Mouse (Mus musculus) erythroblast, embryonic 14.5 days (primary cell): ENCODE measurements at regions not wholly inside any gene's neighbourhood (a gene's known extent, or its start where the extent isn't known, plus 50 kb on each side); places are given as distances from the start of the nearest gene placed in this dataset.

Source experiments
- H3K27me3 ChIP-seq: 2 replicates; pipeline ENCODE4 v1.6.1; 2012; ENCODE audit warnings: inconsistent platforms; ENCODE audit not compliant: control insufficient read depth
- H3K36me3 ChIP-seq: 2 replicates; pipeline ENCODE4 v1.6.1; 2012; ENCODE audit warnings: mild to moderate bottlenecking, inconsistent platforms; ENCODE audit not compliant: control insufficient read depth
- H3K4me1 ChIP-seq: 2 replicates; pipeline ENCODE4 v1.6.1; 2012; ENCODE audit warnings: inconsistent platforms; ENCODE audit not compliant: control insufficient read depth
- H3K4me3 ChIP-seq: replicated peaks from 2 replicates; pipeline ENCODE3; 2012; ENCODE audit warnings: moderate library complexity, mild to moderate bottlenecking, inconsistent platforms
- H3K9me3 ChIP-seq: 2 replicates; pipeline ENCODE4 v1.6.1; 2012; ENCODE audit warnings: low read length, inconsistent platforms, mixed read lengths; ENCODE audit not compliant: control insufficient read depth
- GATA1 ChIP-seq: IDR thresholded peaks from 2 replicates; pipeline ENCODE4 v1.6.1; 2012; ENCODE audit warnings: low read length, inconsistent platforms, mixed read lengths
- TAL1 ChIP-seq: IDR thresholded peaks from 3 replicates; pipeline ENCODE4 v1.6.1; 2012; ENCODE audit warnings: low read length, inconsistent platforms, mixed read lengths

DNA sequence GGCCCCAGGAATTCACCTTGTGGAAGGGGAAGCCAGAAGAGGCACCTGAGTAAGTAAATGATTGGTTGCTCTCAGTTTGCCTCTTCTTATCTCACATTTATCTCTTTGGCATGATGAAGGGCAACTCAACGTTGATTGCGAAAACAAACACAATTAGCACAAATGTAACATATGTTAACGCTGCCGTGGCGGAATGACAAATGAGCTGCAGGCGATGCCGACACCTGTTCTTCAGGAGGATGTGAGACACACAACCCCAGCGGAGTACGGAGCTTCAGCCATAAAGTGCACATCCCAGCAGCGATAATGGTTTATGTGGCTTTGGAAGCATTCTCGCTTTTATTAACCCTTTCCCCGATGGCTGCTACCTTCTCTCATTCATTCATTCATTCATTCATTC, 134.7 kb downstream of the Gm11146 start:
- Histone ChIP-seq H3K9me3 (peaks cover 7% of the 10 kb centered on the region), H3K4me1 (no peaks in the 10 kb centered on the region), H3K4me3 (no peak overlapping the region), H3K36me3 (no peaks in the 10 kb centered on the region), H3K27me3 (no peaks in the 10 kb centered on the region)
- no peak for TF ChIP-seq TAL1
- no peak for TF ChIP-seq GATA1

GRCm38 (mm10) chr16:77464623-77465022, 137.3 kb downstream of the Gm11146 start:
- no peak overlapping the region for H3K4me3 ChIP-seq
- no peak for TF ChIP-seq TAL1
- TF ChIP-seq GATA1, result no peak
- no peaks in the 10 kb centered on the region for H3K36me3 ChIP-seq
- no peaks in the 10 kb centered on the region for H3K27me3 ChIP-seq
- peaks cover 2% of the 10 kb centered on the region; the same call in 1 of the 2 replicates for H3K9me3 ChIP-seq
- no peaks in the 10 kb centered on the region for H3K4me1 ChIP-seq

GRCm38 (mm10) chr16:77461922-77462321, 140.0 kb downstream of the Gm11146 start:
- H3K4me1 ChIP-seq, result no peaks in the 10 kb centered on the region
- H3K27me3 ChIP-seq, result no peaks in the 10 kb centered on the region
- H3K4me3 ChIP-seq, result no peak overlapping the region
- TF ChIP-seq GATA1, result no peak
- TF ChIP-seq TAL1, result no peak
- H3K9me3 ChIP-seq, result no peaks in the 10 kb centered on the region
- H3K36me3 ChIP-seq, result no peaks in the 10 kb centered on the region

DNA sequence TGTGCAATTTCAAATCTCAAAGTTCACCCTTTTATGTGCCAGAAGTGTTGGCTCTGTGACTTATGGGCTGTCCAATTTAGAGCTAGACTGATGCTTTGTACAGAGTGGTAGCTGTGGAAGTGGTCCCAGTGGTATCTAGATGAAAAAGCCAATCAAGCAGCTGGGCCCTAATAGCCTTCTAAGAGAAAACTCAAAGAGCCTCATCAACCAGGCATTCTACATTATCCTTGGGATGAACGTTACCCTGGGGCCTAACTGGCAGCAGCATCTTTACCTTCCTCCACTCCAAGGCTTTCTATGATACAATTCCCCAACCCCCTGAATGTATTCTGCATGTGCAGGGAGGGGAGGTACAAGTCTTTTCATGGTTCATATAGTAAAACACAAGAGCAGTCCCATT, 140.4 kb downstream of the Gm11146 start:
- H3K36me3 ChIP-seq, result no peaks in the 10 kb centered on the region
- H3K27me3 ChIP-seq, result no peaks in the 10 kb centered on the region
- H3K4me1 ChIP-seq, result no peaks in the 10 kb centered on the region
- no peak overlapping the region for H3K4me3 ChIP-seq
- H3K9me3 ChIP-seq, result no peaks in the 10 kb centered on the region
- TF ChIP-seq TAL1 (no peak), GATA1 (no peak)

- Histone ChIP-seq H3K4me1 (no peaks in the 10 kb centered on the region), H3K36me3 (no peaks in the 10 kb centered on the region)
- TF ChIP-seq TAL1 (no peak), GATA1 (no peak)
Observed at GRCm38 (mm10) chr16:77459651-77460050, 142.2 kb downstream of the Gm11146 start.

DNA sequence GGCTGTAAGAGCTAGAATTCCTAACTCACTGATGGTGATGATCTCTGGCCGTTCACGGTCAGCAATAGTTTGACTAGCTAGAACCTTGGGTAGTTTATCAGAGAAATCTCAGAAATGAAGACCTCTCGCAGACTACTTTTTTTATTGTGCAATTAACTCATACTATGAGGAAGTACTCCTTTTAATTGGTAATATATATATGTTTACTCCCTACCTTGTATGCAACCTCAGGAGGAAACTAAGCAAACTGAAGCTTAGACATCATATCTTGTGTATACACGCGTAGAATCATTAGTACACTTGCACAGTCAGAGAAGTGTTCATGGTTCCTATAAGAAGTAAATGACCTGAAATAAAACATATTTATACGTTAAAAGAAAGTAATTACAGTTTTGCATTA, 157.2 kb downstream of the Gm11146 start:
- no peak overlapping the region for H3K4me3 ChIP-seq
- no peaks in the 10 kb centered on the region for H3K4me1 ChIP-seq
- no peaks in the 10 kb centered on the region for H3K27me3 ChIP-seq
- H3K9me3 ChIP-seq, result no peaks in the 10 kb centered on the region
- TF ChIP-seq TAL1, result no peak
- H3K36me3 ChIP-seq, result no peaks in the 10 kb centered on the region

More at GRCm38 (mm10) chr16:77459651-77460050, 142.2 kb downstream of the Gm11146 start:
- H3K27me3 ChIP-seq, result no peaks in the 10 kb centered on the region
- no peaks in the 10 kb centered on the region for H3K9me3 ChIP-seq
- H3K4me3 ChIP-seq, result no peak overlapping the region

DNA sequence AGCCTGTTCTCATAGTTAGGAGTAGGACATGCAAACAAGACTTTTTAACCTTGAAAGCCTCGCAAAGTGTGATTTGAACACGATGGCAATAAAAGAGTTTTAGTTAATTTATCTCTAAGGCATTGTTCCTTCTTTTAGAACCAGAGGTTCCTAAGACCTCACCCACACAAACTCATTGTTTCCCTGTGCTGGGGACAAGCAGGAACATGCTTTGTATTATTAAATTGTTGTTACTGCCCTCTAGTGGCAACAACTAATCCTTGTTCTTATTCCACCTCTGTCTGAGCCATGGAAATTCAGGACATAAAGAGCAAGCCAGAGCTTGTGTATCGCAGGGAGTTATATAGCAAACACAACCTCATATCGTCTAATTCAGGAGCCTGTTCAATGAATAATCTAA, 157.9 kb downstream of the Gm11146 start:
- no peaks in the 10 kb centered on the region for H3K36me3 ChIP-seq
- no peak for TF ChIP-seq GATA1
- TF ChIP-seq TAL1, result no peak
- no peak overlapping the region for H3K4me3 ChIP-seq
- H3K4me1 ChIP-seq, result no peaks in the 10 kb centered on the region
- H3K27me3 ChIP-seq, result no peaks in the 10 kb centered on the region
- H3K9me3 ChIP-seq, result no peaks in the 10 kb centered on the region

- H3K36me3 ChIP-seq, result no peaks in the 10 kb centered on the region
Observed at GRCm38 (mm10) chr16:77443318-77443717, 158.6 kb downstream of the Gm11146 start.

DNA sequence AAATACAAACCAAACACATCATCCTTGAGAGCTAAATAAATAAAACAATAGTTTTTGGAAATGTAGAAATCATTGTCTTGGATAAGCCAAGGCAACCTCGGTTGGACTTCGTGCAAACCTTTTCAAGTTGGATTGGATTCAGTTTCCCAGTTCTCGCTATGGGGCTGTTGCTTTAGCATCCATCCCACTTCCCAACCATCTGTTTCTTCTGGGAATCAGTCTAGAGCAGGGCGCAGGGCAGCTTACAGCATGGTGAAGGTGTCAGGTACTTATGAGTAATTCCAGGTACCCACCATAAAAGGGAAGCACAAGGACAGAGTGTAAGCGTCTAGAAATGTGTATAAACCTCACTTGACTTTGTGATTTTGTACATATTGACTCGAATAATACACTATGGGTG, 159.0 kb downstream of the Gm11146 start:
- H3K4me3 ChIP-seq, result no peak overlapping the region
- no peaks in the 10 kb centered on the region for H3K4me1 ChIP-seq
- no peaks in the 10 kb centered on the region for H3K27me3 ChIP-seq
- H3K36me3 ChIP-seq, result no peaks in the 10 kb centered on the region
- H3K9me3 ChIP-seq, result no peaks in the 10 kb centered on the region
- no peak for TF ChIP-seq TAL1
- no peak for TF ChIP-seq GATA1

More at GRCm38 (mm10) chr16:77443318-77443717, 158.6 kb downstream of the Gm11146 start:
- TF ChIP-seq GATA1, result no peak
- TF ChIP-seq TAL1, result no peak
- Histone ChIP-seq H3K9me3 (no peaks in the 10 kb centered on the region), H3K4me1 (no peaks in the 10 kb centered on the region), H3K27me3 (no peaks in the 10 kb centered on the region), H3K4me3 (no peak overlapping the region)

GRCm38 (mm10) chr16:77431345-77431744, 170.5 kb downstream of the Gm11146 start:
- TF ChIP-seq GATA1 (no peak), TAL1 (no peak)
- no peaks in the 10 kb centered on the region for H3K4me1 ChIP-seq
- H3K9me3 ChIP-seq, result no peaks in the 10 kb centered on the region; the same call in 1 of the 2 replicates
- H3K27me3 ChIP-seq, result no peaks in the 10 kb centered on the region
- no peak overlapping the region for H3K4me3 ChIP-seq
- H3K36me3 ChIP-seq, result no peaks in the 10 kb centered on the region
